Mouse (Mus musculus) G1E (cell line): ENCODE measurements around the gene Zfp94.

Experiments
- CTCF ChIP-seq: IDR thresholded peaks from 2 replicates; pipeline ENCODE4 v1.5.1; 2012; ENCODE audit warnings: low read depth, low read length, inconsistent platforms, mixed read lengths
- GATA1 ChIP-seq: IDR thresholded peaks from 2 replicates; pipeline ENCODE4 v1.6.1; 2012; ENCODE audit warnings: borderline replicate concordance, low read length, inconsistent platforms, mixed read lengths
- GATA2 ChIP-seq: IDR thresholded peaks from 2 replicates; pipeline ENCODE4 v1.6.1; 2012; ENCODE audit warnings: low read depth, low read length, inconsistent platforms, borderline replicate concordance
- POLR2AphosphoS5 ChIP-seq: IDR thresholded peaks from 2 replicates; pipeline ENCODE4 v1.6.1; 2012; ENCODE audit warnings: low read depth, low read length, inconsistent platforms; ENCODE audit not compliant: insufficient replicate concordance

- TF ChIP-seq CTCF (no peak), GATA1 (no peak), POLR2AphosphoS5 (no peak), GATA2 (no peak)
Observed at GRCm38 (mm10) chr7:24269256-24269655, 47.2 kb downstream of the Zfp94 start.
